Mouse (Mus musculus) MEL (cell line): Measurements from ENCODE around the gene Araf.

ENCODE experiments used
- CTCF ChIP-seq, 3 experiments: IDR thresholded peaks in 2 of 3; conservative IDR thresholded peaks in 1 of 3; 2 replicates each; pipeline ENCODE4 v1.5.1; 2011 to 2012; ENCODE audit warnings: low read length in 3 of 3, low read depth in 2 of 3, mild to moderate bottlenecking in 2 of 3, improper control_type of control experiment in 1 of 3, inconsistent platforms in 1 of 3, mixed read lengths in 1 of 3, moderate library complexity in 1 of 3; ENCODE audit not compliant: control insufficient read depth in 1 of 3, insufficient read depth in 1 of 3, poor library complexity in 1 of 3, severe bottlenecking in 1 of 3
- KAT2A ChIP-seq: conservative IDR thresholded peaks from 2 replicates; pipeline ENCODE4 v1.6.1; 2012; ENCODE audit warnings: low read depth, low read length, improper control_type of control experiment, inconsistent platforms

DNA sequence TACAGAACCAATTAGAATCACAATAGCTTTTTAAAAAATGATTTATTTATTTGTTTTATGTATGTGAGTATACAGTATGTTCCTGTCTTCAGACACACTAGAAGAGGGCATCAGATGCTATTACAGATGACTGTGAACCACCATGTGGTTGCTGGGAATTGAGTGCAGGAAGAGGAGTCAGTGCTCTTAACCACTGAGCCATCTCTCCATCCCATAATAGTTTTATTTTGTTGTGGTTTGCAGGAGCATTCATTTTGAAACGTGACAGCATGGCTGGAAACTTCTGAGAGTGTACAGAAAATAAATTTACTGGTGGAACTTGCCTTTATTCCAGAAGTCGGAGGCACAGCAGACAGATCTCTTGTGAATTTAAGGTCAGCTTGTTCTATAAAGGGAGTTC lies 3.8 kb downstream of the Araf start:
- no peak for TF ChIP-seq KAT2A
- no peak for TF ChIP-seq CTCF (IDR thresholded peaks at IDR 0.05 in 2 of 3, conservative IDR thresholded peaks at IDR 0.05 in 1 of 3; ENCODE audit: control insufficient read depth in 1 of 3, insufficient read depth in 1 of 3, low read depth in 2 of 3, low read length in 3 of 3, poor library complexity in 1 of 3, severe bottlenecking in 1 of 3)
